Mouse (Mus musculus): Measurements from ENCODE around the gene Il17rd.

GRCm38 (mm10) chr14:27022876-27023275, 15.9 kb upstream of the Il17rd start:
- TF ChIP-seq CTCF (IDR thresholded peaks at IDR 0.05; ENCODE audit: low read depth) (peak; percentile 83), EP300 (optimal IDR thresholded peaks at IDR 0.05) (no peak)

Measured in stomach, postnatal 0 days (tissue).